Mouse (Mus musculus) retina, adult 2 months (tissue): ENCODE data around the gene Eno3.

Source experiments
- DNase-seq: peaks from one replicate; pipeline ENCODE4 v3.0.0-alpha.2; 2012; ENCODE audit warnings: low read depth, low spot score

The Eno3 gene

GRCm38 (mm10) chr11:70657573-70657972 is 571 bp downstream of the Eno3 start:
- no peak for DNase-seq

- no peak for DNase-seq
These were observed 989 bp downstream of the Eno3 start for GRCm38 (mm10) chr11:70657991-70658390.

- DNase-seq: no peak
These were observed 1.5 kb downstream of the Eno3 start for GRCm38 (mm10) chr11:70658521-70658920.

- no peak for DNase-seq
These were observed 1.9 kb downstream of the Eno3 start for GRCm38 (mm10) chr11:70658942-70659341.

- DNase-seq: no peak
These were observed 3.6 kb downstream of the Eno3 start for GRCm38 (mm10) chr11:70660571-70660970.

- DNase-seq: no peak
These were observed 6.1 kb downstream of the Eno3 start for GRCm38 (mm10) chr11:70663101-70663500.

- no peak for DNase-seq
These were observed 7.0 kb downstream of the Eno3 start for GRCm38 (mm10) chr11:70663957-70664356.

- DNase-seq: no peak
These were observed 7.7 kb downstream of the Eno3 start for GRCm38 (mm10) chr11:70664741-70665140.

- DNase-seq: no peak
These were observed 9.7 kb downstream of the Eno3 start for GRCm38 (mm10) chr11:70666687-70667086.

GRCm38 (mm10) chr11:70667271-70668150 is 10.5 kb downstream of the Eno3 start:
- DNase-seq: no peak

- DNase-seq: no peak
These were observed 11.4 kb downstream of the Eno3 start for GRCm38 (mm10) chr11:70668335-70668770.

GRCm38 (mm10) chr11:70668771-70669505 is 11.9 kb downstream of the Eno3 start, which contains the start of gene Spag7:
Spag7 (minus strand) TSS chr11:70669416.
- peak; percentile 97 for DNase-seq

- peak; percentile 48 for DNase-seq
These were observed 12.8 kb downstream of the Eno3 start for GRCm38 (mm10) chr11:70669582-70670345.

- peak; percentile 56 for DNase-seq
These were observed 13.5 kb downstream of the Eno3 start for GRCm38 (mm10) chr11:70670483-70670882.

- DNase-seq: peak; percentile 72
These were observed 14.5 kb downstream of the Eno3 start for GRCm38 (mm10) chr11:70671333-70672047.

- DNase-seq: no peak
These were observed 17.0 kb downstream of the Eno3 start for GRCm38 (mm10) chr11:70674014-70674413.

- DNase-seq: no peak
These were observed 17.5 kb downstream of the Eno3 start for GRCm38 (mm10) chr11:70674501-70674900.

GRCm38 (mm10) chr11:70678092-70678491 is 21.1 kb downstream of the Eno3 start:
- DNase-seq: no peak

- no peak for DNase-seq
These were observed 21.6 kb downstream of the Eno3 start for GRCm38 (mm10) chr11:70678576-70678975.

GRCm38 (mm10) chr11:70679361-70679760 is 22.4 kb downstream of the Eno3 start:
- no peak for DNase-seq

- DNase-seq: no peak
These were observed 22.9 kb downstream of the Eno3 start for GRCm38 (mm10) chr11:70679894-70680293.
